Mouse (Mus musculus) cerebellum, adult 2 months (tissue): ENCODE measurements at regions not wholly inside any gene's neighbourhood (a gene's known extent, or its start where the extent isn't known, plus 50 kb on each side); places are given as distances from the start of the nearest gene placed in this dataset.

Experiments
- CTCF ChIP-seq: fragments of 200-500 bp; IDR thresholded peaks from 2 replicates; pipeline ENCODE4 v1.5.1; 2011; ENCODE audit warnings: low read depth, mild to moderate bottlenecking, control low read depth, low read length, moderate library complexity, borderline replicate concordance; ENCODE audit not compliant: insufficient read depth
- POLR2A ChIP-seq: fragments of 200-500 bp; IDR thresholded peaks from 2 replicates; pipeline ENCODE4 v1.6.1; 2011; ENCODE audit warnings: low read length, control low read depth, borderline replicate concordance; ENCODE audit not compliant: insufficient read depth

- TF ChIP-seq CTCF (no peak), POLR2A (no peak)
Observed at GRCm38 (mm10) chr2:124928759-124929113, 139.2 kb upstream of the Slc24a5 start.
